Mouse (Mus musculus) heart, adult 18-20 months (tissue): ENCODE measurements around the gene Caprin2. TPM values are rescaled to one million over a fixed set of nuclear protein-coding genes. Genes with fewer than 3 reads are reported as not detected.
"Not testable (repeated sequence)": the region's sequence is repeated elsewhere in the genome, so short reads cannot be mapped to it uniquely, and the experiment has no call there.

Experiments
- DNase-seq, 2 experiments: peaks; one replicate each; pipeline ENCODE4 v3.0.0; 2021 to 2022; ENCODE audit warnings: mixed read lengths in 1 of 2
- long read RNA-seq, 2 experiments: library from polyadenylated mRNA; stranded (forward); transcript quantifications; one replicate each; pipeline ENCODE4 v2.0.0; 2021
- total RNA-seq, 2 experiments: library from RNA; stranded (reverse); gene quantifications; 2 replicates each; pipeline ENCODE4 v1.2.3; 2021

Caprin2 gene
- 1 to 10 TPM; 3.5 to 5.2 TPM for total RNA-seq
- long read RNA-seq, experiment 1, partial matches to known transcripts = 0 of 2 reads
- long read RNA-seq, experiment 1, other reads (novel, unspliced or antisense) = 0 of 2 reads
- long read RNA-seq, experiment 2 = 0 reads

GRCm38 (mm10) chr6:148895773-148896506 lies at the start of gene Caprin2:
Caprin2 (minus strand) TSS chr6:148896237.
- DNase-seq = peak; percentile 93 to 95

GRCm38 (mm10) chr6:148944767-148945508 lies 48.9 kb upstream of the Caprin2 start:
- peak; percentile 70 to 76 for DNase-seq

GRCm38 (mm10) chr6:148944344-148944766 lies 48.3 kb upstream of the Caprin2 start:
- no peak for DNase-seq

- DNase-seq = peak in 1 of 2 experiments; percentile 7
These were observed 47.7 kb upstream of the Caprin2 start for GRCm38 (mm10) chr6:148943695-148944094.

DNA sequence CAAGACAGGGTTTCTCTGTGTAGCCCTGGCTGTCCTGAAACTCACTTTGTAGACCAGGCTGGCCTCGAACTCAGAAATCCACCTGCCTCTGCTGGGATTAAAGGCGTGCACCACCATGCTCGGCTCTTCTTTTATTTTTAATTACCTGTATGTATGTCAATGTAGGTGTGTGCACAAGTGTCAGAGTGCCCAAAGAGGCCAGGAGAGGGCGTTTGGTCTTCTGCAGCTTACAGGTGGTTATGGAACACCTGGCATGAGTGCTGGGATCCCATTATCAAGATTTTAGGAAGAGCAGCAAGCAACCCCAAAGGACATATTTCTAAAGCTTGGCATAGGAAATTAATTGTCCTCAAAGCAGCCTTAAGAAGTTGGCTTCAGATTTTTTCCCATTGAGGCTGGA lies 46.4 kb upstream of the Caprin2 start:
- DNase-seq = no peak

DNA sequence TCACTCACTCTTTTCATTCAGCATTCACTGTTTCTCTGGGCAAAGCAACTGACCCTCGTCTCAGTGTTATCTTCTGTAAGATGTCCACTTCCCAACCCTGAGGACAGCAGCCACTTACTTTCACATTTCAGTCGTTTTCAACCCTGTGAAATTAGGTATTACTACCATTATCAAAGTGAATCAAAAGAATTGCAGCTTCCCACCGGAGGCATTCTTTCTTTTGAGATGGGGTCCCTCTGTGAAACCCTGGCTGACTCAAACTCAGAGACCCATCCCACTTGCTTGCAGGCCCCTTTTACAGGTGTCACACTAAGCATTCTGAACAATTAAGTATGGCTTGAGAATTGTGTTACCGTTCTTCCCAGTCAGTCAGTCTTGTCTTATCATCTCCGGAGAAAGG lies 45.8 kb upstream of the Caprin2 start:
- no peak for DNase-seq

DNA sequence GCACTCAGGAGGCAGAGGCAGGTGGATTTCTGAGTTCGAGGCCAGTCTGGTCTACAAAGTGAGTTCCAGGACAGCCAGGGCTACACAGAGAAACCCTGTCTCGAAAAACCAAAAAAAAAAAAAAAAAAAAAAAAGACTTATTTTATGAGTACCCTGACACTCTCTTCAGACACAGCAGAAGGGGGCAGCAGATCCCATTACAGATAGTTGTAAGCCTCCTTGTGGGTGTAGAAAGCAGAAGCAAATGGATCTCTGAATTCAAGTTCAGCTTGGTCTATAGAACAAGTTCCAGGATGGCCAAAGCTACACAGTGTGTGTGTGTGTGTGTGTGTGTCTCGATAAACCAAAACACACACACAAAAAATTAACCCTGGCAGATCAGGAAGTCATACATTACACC lies 44.3 kb upstream of the Caprin2 start:
- not testable (repeated sequence) for DNase-seq

- no peak for DNase-seq
These were observed 41.7 kb upstream of the Caprin2 start for GRCm38 (mm10) chr6:148937693-148938092.

GRCm38 (mm10) chr6:148934961-148935590 lies 39.0 kb upstream of the Caprin2 start:
- DNase-seq = no peak

- DNase-seq = peak in 1 of 2 experiments; percentile 9
These were observed 35.2 kb upstream of the Caprin2 start for GRCm38 (mm10) chr6:148931281-148931680.

DNA sequence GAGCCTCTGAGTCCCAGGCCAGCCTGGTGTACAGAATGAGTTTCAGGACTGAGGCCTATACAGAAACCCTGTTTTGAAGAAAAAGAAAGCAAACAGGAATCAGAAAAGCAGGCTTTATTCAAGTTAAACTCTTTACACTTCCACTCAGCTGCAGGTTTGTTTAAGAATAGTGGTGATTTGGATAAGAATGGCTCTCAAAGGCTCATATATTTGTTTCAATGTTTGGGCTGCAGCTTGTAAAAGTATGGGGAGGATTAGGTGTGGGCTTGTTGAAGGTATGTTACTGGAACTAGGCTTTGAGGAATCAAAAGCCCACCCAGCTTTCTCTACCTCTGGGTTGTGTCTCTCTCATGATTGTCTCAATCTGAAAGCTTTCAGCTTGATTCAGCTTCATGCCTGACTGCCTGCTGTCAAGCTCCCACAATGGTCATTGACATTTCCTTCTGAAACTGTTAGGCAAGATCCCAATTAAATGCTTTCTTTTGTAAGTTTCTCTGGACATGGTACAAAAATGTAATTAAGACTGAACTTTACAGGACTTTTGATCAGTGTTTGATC lies 22.9 kb upstream of the Caprin2 start:
- no peak for DNase-seq

GRCm38 (mm10) chr6:148917672-148918071 lies 21.6 kb upstream of the Caprin2 start:
- no peak for DNase-seq

DNA sequence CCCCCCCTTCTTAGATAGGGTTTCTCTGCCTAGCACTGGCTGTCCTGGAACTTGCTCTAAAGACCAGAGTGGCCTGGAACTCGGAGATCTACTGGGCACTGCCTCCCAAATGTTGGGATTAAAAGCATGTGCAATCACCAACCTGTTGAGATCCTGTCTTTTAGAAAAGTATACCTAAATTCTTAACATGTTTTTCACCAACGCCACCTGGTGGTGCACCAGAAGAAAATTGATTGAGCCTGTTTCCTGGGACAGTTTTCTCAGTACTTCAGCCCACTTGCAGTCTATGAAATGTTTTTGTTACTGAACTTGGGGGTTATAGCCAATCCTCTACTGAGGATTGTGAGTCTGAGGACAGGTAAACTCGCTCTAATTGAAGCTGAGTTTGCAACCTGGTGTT lies 20.8 kb upstream of the Caprin2 start:
- DNase-seq = no peak

DNA sequence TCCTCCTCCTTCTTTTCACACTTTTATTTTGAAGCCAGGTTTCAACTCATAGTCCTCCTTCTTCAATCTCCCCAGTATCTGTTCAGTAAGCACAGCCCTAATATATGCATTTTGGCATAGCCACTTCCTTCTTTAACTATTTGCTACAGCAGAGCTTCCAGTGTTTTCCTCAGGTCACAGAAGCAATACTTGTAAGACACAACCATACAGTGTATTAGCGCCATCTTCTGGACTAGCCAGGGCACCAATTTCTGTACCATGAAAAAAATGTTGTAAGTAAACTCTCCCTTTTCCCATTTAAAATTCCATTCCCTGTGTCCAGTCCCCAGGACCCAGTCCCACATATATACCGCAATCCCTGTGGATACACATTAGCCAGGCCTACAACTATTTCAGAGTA lies 17.9 kb upstream of the Caprin2 start:
- DNase-seq = peak; percentile 33 to 69

GRCm38 (mm10) chr6:148911906-148912305 lies 15.9 kb upstream of the Caprin2 start:
- DNase-seq = not testable (repeated sequence)

- no peak for DNase-seq
These were observed 10.9 kb upstream of the Caprin2 start for GRCm38 (mm10) chr6:148906958-148907357.

DNA sequence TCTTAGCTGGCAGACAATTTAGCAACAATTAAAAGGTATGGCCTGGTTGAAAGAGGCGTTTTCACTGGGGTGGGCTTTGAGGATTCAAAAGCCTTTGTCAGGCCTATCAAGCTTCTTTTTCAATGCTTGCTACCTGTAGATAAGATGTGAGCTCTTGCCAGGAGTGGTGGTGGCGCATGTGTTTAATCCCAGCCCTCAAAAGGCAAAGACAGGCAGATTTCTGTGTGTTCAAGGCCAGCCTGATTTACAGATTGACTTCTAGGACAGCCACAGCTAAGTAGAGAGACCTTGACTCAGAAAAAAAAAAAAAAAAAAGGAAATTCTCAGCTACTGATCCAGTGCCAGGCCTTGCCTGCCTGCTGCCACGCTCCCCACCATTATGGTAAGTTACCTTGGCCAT lies 6.7 kb upstream of the Caprin2 start:
- no peak for DNase-seq

GRCm38 (mm10) chr6:148896507-148896851 lies 442 bp upstream of the Caprin2 start:
- DNase-seq = no peak

DNA sequence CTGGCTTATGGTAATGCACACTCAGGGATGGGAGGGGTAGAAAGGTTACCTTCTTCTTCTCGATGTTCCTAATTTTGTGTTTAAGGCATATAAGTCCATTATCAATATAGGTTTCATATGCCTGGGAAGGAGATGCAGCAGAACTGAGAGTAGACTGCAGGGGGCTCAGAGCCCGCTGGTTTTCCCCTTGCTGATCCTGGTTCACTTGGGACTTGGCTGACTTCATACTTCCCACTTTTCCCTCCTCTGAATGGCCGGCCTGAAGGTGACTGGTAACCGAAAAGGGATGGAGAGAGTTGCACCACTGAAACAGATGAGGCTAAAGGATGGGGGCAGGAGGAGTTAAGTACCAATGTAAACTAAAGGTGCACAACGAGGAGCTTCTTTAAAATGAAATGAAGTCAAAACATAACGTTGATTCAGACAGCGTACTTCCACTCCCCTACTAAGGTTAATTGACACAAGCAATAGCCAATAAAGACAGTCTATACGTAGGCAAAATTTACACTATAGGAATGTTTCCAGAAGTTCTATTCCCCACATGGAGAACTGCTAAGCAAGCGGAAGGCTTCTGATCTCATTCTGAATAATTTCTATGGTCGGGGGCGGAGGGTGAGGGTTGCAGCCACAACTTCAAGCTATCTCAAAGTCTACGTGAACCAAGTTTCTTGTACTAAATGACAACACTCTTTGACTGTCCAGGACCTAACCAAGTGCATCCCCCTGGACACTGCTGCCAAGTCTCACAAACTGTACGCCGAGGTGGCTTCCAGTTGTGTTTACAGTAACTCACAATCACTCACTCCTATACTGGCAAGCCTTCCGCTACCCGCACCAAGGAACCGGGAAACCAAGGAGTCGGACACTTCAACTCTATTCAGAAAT lies 907 bp downstream of the Caprin2 start:
- DNase-seq = peak in 1 of 2 experiments; percentile 44

DNA sequence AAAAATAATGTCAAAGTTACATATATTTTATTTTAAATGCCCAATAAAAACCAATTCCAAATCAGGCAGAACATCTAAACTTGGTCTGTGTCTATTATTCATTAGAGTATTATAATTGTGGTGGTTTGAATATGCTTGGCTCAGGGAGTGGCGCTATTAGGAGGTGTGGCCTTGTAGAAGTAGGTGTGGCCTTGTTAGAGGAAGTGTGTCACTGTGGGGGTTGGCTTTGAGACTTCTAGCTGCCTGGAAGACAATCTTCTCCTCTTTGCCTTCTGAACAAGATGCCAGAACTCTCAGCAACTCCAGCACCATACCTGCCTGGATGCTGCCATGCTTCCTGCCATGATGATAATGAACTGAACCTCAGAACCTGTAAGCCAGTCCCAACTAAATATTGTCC lies 22.1 kb downstream of the Caprin2 start:
- no peak for DNase-seq

GRCm38 (mm10) chr6:148845629-148846028 lies 50.4 kb downstream of the Caprin2 start:
- no peak for DNase-seq

DNA sequence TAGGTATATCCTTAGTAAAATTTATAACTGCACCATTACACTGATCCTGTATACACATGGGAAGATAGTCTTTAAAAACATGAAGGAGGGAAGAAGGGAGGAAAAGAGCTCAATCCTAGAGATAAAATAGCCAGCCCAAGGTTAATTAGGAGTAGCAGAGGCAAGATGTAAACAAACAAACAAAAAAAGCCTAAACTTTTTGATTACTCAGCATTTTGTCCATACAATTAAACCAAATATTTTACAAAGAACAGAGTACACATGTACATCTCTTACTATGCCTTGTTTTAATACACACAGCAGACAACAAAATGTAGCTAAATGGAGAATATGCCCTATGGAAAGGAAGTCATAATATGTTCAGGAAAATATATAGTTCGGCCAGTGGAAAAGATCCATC lies 54.3 kb downstream of the Caprin2 start:
- DNase-seq = no peak
